Mouse (Mus musculus) lung, postnatal 0 days (tissue): Measurements from ENCODE around the gene Cers5.

Source experiments
- CTCF ChIP-seq: IDR thresholded peaks from 2 replicates; pipeline ENCODE4 v1.5.1; 2016; ENCODE audit warnings: antibody characterized with exemption, mild to moderate bottlenecking
- EP300 ChIP-seq: IDR thresholded peaks from 2 replicates; pipeline ENCODE4 v1.6.1; 2016; ENCODE audit warnings: antibody characterized with exemption, mild to moderate bottlenecking, control low read depth

GRCm38 (mm10) chr15:99701999-99702900 is 70.4 kb downstream of the Cers5 start, which contains the start of gene Smarcd1:
- TF ChIP-seq EP300 (0 out of 2 replicates have a peak, but pooled peaks have one; percentile 9), CTCF (peak; percentile 91)
